Mouse (Mus musculus) olfactory bulb, adult 2 months (tissue): ENCODE results near the gene Pigp. TPM values are rescaled to one million over a fixed set of nuclear protein-coding genes. Genes with fewer than 3 reads are reported as not detected.

Experiments used
- H3K27ac ChIP-seq: fragments of 200-500 bp; 2 replicates; pipeline ENCODE4 v1.5.1; 2012; ENCODE audit warnings: low read depth, low read length; ENCODE audit not compliant: insufficient read depth
- H3K4me1 ChIP-seq: fragments of 200-500 bp; 2 replicates; pipeline ENCODE4 v1.6.1; 2012; ENCODE audit warnings: low read length; ENCODE audit not compliant: control insufficient read depth, insufficient read depth
- H3K4me3 ChIP-seq: fragments of 200-500 bp; 2 replicates; pipeline ENCODE4 v1.5.1; 2012; ENCODE audit warnings: mild to moderate bottlenecking, low read depth, low read length, moderate library complexity; ENCODE audit not compliant: insufficient read depth
- CTCF ChIP-seq: fragments of 200-500 bp; IDR thresholded peaks from 2 replicates; pipeline ENCODE4 v1.5.1; 2012; ENCODE audit warnings: low read depth, mild to moderate bottlenecking, low read length, moderate library complexity; ENCODE audit not compliant: insufficient read depth
- POLR2A ChIP-seq: fragments of 200-500 bp; IDR thresholded peaks from 2 replicates; pipeline ENCODE4 v1.6.1; 2012; ENCODE audit warnings: mild to moderate bottlenecking, low read depth, low read length, moderate library complexity; ENCODE audit not compliant: insufficient read depth
- WGBS: fragments of 180-500 bp; shearing (Covaris S2); methylation state at CpG from one replicate; pipeline ENCODE4 v1.1.7; 2018; 5-methylcytosine and 5-hydroxymethylcytosine counted together
- polyA plus RNA-seq: library from polyadenylated mRNA; stranded (reverse); fragments of >200 nt; gene quantifications from 2 replicates; pipeline ENCODE4 v1.2.4, GENCODE M21; 2012; ENCODE audit warnings: low replicate concordance; ENCODE audit not compliant: missing spikeins, insufficient read depth, insufficient read length

The Pigp gene
- polyA plus RNA-seq, 1 experiment: not detected

DNA sequence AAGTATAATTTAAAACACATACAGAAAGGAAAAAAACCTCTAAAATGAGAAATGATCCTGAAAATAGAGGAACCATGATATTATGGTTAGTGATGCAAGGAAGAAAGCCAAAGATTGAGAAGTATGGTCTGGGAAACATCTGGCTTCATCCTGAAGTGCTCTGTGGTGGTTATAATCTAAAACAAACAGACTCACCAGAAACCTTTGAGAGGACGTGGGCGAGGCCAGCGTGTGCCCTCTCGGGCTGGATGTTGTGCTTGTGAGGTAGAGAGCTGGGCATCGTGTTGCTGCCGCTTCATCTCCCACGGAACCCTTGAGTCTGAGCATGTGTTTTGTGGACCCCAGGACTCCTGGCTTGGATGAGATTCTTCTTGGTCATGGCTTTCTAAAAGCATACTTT lies 25.0 kb upstream of the Pigp start:
- WGBS: 69% methylated on average over 7 of the region's 7 CpGs
- Histone ChIP-seq H3K27ac (no peak overlapping the region), H3K4me1 (peaks cover 6% of the 10 kb centered on the region), H3K4me3 (no peak overlapping the region)
- TF ChIP-seq POLR2A: no peak
- no peak for TF ChIP-seq CTCF

- H3K27ac ChIP-seq: 0 out of 2 replicates have a peak overlapping the region, but pooled peaks have one; percentile 41
- WGBS: 59% methylated on average over 3 of the region's 3 CpGs
- TF ChIP-seq POLR2A (no peak), CTCF (no peak)
- H3K4me1 ChIP-seq: peaks cover 6% of the 10 kb centered on the region
- H3K4me3 ChIP-seq: no peak overlapping the region
Observed at GRCm38 (mm10) chr16:94395051-94395450, 23.4 kb upstream of the Pigp start.

GRCm38 (mm10) chr16:94392299-94392698 lies 20.7 kb upstream of the Pigp start:
- H3K4me3 ChIP-seq: no peak overlapping the region
- peaks cover 6% of the 10 kb centered on the region for H3K4me1 ChIP-seq
- TF ChIP-seq CTCF (no peak), POLR2A (no peak)
- WGBS: 66% methylated on average over 4 of the region's 4 CpGs
- no peak overlapping the region for H3K27ac ChIP-seq

DNA sequence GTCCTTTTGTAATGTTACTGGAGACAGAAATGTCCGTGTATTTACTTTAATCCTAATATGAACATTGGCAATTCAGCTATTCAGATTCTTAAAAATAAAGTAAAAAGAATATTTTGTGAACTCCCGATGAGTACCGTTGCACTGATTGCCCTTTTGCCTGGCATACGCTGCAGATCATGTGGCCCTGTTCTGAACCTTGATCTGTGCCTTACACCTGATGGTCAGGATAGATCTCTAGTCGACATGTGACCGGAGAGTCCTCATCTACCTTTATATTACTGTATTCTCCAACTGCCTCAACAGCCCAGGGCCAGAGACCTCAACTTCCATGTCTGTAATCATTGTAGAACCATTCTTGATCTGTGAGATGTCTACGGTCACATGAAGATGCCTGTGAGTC lies 16.0 kb upstream of the Pigp start:
- H3K4me1 ChIP-seq: peaks cover 7% of the 10 kb centered on the region
- H3K4me3 ChIP-seq: no peak overlapping the region
- H3K27ac ChIP-seq: no peak overlapping the region
- no peak for TF ChIP-seq CTCF
- no peak for TF ChIP-seq POLR2A
- 82% methylated on average over 7 of the region's 7 CpGs for WGBS

DNA sequence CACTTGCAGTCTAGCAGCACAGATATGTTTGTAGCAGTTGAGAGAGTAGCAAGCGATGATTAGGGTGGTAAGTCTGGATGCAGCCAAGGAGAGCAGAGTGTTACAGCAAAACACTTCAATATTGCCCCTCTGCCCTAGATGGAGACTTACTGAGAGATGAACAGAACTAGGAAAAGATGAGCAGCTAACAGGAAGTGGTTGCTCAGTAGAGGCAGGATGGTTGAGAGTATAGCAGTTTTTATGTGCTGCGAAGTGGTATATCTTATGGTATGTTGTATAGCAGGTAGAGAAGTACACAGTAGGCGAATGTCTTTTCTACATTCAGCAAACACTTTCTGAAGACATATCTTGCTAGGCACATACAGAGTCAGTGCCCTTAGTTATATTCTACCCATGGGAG lies 11.6 kb upstream of the Pigp start:
- Histone ChIP-seq H3K4me1 (peaks cover 3% of the 10 kb centered on the region), H3K27ac (no peak overlapping the region), H3K4me3 (no peak overlapping the region)
- TF ChIP-seq POLR2A: no peak
- WGBS: 81% methylated on average over 3 of the region's 3 CpGs

DNA sequence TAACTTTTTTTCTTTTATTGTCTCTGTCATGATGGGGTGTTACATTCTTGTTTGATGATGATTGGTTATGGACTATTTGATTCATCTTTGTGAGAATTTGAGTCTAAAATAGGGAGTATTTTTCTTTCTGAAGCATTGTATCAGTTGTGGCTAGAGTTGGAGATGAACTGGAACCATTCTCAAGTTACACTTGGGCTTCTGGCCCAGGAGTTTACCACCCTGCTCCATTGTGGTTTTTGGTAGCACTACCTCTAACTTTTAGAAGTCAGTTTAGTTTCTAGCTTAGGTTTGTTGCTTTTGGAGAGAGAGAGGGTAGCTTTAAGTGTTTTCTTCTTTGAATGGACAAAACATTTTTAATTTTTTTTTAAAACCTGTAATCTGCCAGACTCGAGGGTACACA lies 7.7 kb upstream of the Pigp start:
- TF ChIP-seq CTCF: no peak
- TF ChIP-seq POLR2A: no peak
- no peak overlapping the region for H3K27ac ChIP-seq
- WGBS: 58% methylated on average over 1 of the region's 1 CpGs
- no peak overlapping the region for H3K4me3 ChIP-seq
- H3K4me1 ChIP-seq: no peaks in the 10 kb centered on the region

DNA sequence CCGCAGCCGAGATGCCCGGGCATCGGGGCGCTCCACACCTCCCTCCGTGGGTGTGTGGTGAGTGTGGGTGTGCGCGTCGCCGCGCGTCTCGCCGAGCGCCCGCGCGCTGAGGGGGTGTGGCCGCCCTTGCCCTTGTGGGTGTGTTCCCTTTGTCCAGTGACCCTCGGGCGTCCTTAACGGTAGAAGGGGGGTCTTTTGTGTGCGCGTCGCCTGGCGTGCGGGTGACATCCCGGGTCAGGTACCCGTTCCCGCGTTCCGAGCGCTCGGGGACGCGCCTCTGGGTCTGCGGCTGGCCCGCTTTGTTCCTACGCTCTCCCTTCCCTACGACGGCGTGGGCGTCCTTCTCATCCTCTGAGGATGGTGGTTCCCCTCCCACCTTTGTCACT lies 734 bp downstream of the Pigp start:
- TF ChIP-seq POLR2A: no peak
- TF ChIP-seq CTCF: no peak
- Histone ChIP-seq H3K27ac (peak overlapping the region; percentile 92), H3K4me3 (peak overlapping the region; percentile 87), H3K4me1 (no peaks in the 10 kb centered on the region)
- WGBS: under 1% methylated on average over 43 of the region's 43 CpGs

DNA sequence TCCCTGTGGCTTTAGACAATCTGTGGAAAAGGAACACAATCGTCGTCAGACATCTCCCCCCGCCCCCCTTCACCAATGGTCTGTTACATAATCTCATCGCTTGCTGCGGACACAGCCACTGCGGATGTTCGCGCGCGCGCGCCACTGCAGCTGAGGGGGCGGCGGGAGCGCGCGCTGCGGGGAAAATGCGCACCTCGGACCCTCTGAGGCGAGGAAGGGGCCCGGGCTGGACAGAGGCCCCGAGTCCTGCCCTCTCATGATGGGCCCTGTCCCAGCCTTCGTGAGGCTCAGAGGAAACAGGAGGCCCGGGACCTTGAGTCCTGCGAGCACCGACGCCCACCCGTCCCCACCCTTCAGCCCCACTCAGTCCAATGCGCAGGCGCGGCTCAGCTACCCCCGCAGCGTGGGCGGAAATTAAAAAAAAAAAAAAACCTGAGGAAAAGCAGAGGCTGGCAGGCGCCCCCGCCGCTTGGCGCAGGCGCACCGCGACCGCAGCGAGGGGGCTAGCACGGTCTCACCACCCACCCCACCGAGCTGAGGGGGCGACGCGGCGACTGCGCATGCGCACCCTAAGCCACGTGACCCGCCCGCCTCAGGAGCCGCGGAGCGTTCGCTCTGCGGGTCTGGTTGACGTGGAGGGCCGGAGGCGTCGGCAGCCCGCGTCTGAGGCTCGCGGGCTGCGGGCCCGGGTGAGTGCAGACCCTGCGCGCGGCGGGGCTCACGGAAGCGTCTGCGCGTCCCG lies 1.3 kb downstream of the Pigp start, which contains the start of gene Ttc3:
Ttc3 (plus strand) TSS at position 446 of the 742 bp plus-strand sequence.
- H3K4me1 ChIP-seq: no peaks in the 10 kb centered on the region
- WGBS: under 1% methylated on average over 79 of the region's 79 CpGs
- TF ChIP-seq POLR2A: peak; percentile 97
- TF ChIP-seq CTCF: no peak

GRCm38 (mm10) chr16:94369596-94370172 lies 2.0 kb downstream of the Pigp start:
- H3K27ac ChIP-seq: peak overlapping the region; percentile 100
- TF ChIP-seq POLR2A (no peak), CTCF (no peak)
- H3K4me3 ChIP-seq: peak overlapping the region; percentile 87
- H3K4me1 ChIP-seq: no peaks in the 10 kb centered on the region
- WGBS: 2% methylated on average over 6 of the region's 6 CpGs

More for the DNA sequence above, 1.3 kb downstream of the Pigp start, which contains the start of gene Ttc3:
- H3K4me3 ChIP-seq: peak within 1 kb of the TSS; percentile 87
- peak within 1 kb of the TSS; percentile 100 for H3K27ac ChIP-seq
